Mouse (Mus musculus): ENCODE results near the gene Ccr4.

The Ccr4 gene

DNA sequence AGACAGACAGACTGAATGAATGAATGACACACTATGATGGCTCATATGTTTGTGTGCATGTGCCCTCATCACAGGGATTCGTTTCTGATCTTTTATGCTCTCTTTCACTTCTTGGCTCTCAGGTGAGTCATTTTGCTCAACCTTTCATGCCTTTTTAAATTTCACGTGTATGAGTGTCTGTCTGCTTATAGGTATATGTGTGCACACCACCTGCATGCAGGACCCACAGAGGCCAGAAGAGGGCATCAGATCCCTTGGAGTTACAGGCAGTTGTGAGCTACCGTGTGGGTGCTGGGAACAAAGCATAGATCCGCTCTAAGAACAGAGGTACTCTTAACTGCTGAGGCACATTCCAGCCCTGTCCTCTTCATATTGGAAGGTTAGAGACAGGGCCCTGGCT, 36.0 kb downstream of the Ccr4 start:
- DNase-seq (ENCODE audit: low spot score), result no peak

DNA sequence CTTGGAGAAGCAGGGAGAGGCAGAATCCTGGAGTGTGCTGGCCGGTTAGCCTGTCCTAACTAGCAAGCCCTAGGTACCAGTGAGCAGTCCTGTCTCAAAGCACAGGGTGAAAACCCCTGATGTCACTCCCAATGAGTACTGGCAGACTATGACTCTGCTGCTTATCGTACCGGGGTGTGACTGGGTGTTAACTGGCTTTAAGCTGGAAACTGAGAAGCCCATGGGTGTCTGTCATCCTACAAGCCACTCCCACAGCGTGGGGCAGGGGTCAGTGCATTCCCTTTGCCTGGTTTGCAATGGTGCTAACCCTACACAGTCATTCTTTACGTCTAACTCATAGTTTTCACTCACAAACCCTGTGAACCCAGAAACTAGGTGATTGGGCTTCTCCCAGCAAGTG, 36.5 kb downstream of the Ccr4 start:
- no peak for DNase-seq (ENCODE audit: low spot score)

DNA sequence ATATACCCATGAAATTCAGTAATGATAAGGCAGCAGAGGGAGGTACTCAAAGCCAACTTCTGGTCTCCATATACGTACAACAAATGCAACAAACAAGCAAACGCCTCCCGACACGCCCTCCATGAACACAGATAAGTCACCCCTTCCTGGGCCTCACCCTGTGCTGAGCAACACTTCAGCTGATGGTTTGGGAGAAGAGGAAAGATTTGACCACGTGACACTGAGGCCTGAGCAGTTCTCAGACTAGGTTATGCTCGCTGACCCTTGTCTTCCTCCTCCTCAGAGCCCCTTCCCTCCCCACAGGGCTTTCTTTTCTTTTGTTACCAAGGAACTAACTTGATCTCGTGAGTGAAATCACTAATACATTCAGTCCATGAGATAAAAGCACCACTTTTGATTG, 37.8 kb downstream of the Ccr4 start:
- DNase-seq (ENCODE audit: low spot score), result no peak

DNA sequence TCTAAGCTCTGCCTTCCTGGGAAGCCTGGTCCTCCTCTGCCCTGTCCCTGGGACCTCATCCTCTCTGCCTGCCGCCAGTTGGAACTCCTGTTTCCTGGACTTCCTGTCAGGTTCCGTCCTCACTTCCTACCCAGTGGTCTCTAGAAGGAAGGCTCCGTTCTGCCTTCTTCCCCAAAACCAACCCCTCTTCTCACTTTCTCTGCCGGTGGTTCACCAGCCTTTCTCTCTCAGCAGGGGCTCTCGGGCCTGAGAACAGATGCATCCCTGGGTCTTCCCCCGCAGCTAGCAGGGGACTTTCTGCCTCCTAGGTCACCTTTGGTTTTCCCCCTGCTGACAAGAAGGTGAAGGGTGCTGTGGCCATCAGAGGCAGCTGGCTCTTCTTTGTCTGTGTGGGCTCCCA, 39.3 kb downstream of the Ccr4 start:
- no peak for DNase-seq (ENCODE audit: low spot score)

DNA sequence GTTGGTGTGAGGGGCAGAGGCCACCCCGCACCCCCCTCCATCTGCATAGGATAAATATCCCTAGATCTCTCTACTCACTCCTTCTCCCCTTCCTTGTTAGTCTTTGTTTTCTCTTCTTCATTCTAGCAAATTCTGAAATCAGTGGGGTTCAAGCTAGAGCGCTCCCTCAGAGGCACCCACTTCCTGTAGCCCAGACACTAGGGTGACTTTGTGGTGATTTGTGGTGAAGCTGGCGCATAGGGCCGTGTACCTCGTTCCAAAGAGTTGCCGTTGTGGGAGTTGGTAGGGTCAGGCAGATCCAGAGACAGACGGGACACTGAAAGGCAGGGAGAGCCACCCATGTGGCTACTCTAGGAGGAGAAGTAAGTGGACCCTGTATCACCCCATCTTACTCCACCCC, 42.1 kb downstream of the Ccr4 start:
- DNase-seq (ENCODE audit: low spot score), result no peak

DNA sequence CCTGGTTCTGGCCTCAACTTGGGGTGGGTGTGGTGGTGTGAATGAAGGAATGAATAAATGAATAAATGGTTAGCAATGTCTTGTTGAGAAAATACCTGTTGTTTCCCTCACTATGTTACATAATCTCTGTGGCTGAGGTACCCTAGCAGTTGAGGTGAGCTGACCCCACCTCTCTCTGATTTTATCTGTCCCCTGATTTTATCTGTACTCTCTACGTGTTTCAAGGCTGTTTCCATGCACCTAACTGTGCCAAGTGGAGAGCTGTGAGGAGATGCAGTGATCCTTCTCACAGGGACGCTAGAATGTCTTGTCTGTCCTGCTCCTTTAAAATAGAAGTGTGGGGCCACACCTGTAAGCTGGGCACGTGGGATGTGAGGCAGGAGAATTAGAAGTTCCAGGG, 46.3 kb downstream of the Ccr4 start:
- DNase-seq (ENCODE audit: low spot score), result no peak

DNA sequence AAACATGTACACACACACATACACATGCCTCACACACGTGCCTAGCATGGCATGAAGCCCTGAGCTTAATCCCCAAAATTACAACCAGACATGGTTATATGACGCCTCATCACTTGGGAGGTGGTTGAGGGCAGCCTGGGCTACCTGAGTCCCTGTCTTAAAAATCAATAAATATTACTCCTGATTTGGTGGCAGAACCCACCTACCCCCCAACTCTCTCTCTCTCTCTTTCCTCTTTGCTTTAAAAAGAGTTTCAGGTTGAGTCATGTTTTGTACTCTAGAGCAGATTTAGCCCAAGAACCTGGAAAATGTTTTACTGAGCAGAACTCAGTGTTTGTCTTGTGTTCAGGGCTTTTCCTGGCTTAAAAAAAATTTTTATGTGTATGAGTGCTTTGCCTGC, 49.3 kb downstream of the Ccr4 start:
- DNase-seq (ENCODE audit: low spot score), result no peak

DNA sequence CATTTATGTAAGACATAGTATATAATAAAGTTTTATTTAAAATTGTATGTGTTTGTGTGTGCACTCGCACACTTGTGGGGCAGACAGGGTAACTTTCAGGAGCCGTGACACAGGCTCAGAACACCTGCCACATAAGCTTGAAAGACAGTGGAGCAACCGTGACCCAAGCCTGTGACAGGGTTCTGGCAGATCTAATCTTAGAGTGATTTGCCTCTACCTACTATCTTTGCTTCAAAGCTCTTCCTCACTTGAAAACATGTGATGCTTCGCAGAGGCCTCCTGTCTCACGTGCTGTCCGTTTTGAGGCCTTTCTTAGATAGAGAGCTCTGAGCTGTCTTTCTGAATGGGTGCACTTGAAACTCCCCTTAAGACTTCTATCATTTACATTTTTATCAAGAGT, 52.3 kb downstream of the Ccr4 start:
- no peak for DNase-seq (ENCODE audit: low spot score)

DNA sequence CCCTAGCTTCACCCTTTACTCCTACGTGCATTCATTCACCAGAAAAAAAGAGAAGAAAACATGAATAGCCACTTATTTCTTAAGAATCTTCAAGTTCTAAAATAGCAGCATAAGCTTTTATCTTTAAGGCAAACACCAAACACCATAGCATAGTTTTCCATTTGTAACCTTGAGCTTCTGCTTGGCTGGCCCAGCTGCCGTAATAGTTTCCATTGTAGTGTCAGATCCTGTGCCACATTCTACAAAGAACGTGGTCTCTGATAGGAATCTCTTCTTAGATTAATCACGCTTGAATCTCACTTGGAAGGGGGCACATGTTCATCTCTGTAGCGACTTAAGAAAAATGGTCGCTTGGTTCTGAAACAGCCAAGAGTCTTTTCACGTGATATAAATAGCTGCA, 53.1 kb downstream of the Ccr4 start:
- DNase-seq (ENCODE audit: low spot score), result no peak

DNA sequence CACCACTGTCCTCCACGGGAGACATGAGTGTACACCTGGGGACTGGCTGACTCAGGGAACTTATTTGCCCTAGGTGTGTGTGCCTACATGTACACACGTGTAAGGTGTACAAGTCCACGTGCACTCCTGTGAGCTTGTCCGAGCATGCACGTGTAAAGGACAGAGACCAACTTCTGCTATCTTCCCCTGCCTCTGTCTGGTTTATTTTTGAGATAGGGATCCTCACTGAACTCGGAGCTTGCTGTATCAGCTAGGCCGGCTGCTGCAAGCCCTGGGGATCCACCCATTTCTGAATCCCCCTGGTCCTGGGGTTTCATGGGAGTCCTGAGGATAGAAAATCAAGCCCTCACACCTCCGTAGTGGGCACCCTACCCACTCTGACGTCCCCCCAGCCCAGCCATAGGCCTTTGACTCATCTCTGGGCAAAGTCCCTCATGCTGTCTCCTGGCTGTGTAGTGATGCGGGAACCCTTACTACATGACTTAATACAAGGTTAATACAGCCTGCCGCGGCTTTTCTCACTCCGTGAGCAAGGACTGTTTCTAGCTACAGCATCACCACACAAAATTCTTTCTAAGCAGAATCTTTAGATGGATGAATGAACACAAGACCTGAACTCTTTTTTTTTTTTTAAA, 55.5 kb downstream of the Ccr4 start:
- no peak for DNase-seq (ENCODE audit: low spot score)

DNA sequence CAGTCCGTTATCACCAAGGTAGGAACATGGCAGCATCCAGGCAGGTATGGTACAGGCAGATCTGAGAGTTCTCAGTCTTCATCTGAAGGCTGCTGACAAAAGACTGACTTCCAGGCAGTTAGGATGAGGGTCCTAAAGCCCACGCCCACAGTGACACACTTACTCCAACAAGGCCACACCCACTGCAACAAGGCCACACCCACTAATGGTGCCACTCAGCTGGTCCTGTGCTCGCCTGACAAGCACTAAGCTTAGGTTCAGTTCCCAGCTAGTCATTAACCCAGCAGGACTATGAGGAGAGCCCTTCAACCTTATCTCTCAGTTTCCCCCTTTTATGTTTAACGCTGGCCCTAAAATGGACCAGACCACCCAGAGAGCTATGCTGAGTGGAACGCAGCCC, 56.0 kb downstream of the Ccr4 start:
- no peak for DNase-seq (ENCODE audit: low spot score)

DNA sequence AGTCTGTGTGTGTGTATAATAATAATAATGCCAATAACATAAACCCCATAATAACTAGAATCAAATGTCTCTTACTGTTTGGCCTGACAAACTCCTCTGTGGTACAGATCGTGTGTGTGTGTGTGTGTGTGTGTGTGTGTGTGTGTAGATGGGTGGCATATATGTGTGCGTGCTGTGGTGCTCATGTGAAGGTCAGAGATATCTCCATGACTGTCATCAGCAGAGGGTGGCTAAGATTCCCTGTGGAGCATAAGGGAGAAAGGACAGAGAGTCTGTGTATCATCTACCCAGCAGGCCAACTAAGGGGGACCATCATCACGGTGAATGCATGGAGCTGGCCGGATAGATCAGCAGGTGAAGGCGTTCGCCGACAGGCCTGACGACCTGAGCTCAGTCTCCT, 57.8 kb downstream of the Ccr4 start:
- no peak for DNase-seq (ENCODE audit: low spot score)

DNA sequence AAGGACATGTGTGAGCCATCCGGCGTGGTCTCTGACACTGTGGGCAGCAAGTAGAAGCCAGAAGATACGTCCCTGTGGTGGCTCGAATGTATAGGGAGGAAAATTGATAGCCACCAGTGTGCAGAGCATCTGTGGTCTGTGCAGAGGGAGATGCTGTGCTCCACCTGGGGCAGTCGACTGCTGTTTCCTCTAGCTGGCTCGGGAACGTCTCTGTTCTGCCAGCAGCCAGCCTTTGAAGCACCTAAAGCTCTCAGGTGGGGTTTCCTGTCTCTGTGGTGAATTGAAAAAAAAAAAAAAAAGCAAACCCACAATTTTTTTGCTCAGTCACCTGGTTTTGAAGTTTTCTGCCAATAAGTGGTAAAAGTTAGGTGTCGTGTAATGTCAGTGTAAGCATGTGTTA, 61.4 kb downstream of the Ccr4 start:
- peak; percentile 12 for DNase-seq (ENCODE audit: low spot score)

DNA sequence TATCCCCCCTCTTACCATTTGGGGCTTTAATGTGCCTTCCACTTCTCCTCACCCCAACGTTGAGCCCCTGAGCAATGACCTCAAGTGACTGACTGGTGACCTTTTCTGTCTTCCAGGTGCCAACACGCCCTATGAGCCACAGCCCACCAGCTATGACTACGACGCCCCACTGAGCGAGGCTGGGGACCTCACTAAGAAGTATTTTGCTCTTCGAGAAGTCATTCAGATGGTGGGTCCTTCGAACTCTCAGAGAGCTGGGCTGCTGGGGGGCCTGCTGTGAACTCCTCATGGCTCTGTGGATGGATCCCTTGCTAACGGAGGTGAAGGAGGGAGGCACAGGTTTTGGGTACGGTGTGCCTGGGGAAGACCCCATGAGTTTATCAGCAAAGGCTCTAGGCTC, 61.8 kb downstream of the Ccr4 start:
- DNase-seq (ENCODE audit: low spot score), result no peak

DNA sequence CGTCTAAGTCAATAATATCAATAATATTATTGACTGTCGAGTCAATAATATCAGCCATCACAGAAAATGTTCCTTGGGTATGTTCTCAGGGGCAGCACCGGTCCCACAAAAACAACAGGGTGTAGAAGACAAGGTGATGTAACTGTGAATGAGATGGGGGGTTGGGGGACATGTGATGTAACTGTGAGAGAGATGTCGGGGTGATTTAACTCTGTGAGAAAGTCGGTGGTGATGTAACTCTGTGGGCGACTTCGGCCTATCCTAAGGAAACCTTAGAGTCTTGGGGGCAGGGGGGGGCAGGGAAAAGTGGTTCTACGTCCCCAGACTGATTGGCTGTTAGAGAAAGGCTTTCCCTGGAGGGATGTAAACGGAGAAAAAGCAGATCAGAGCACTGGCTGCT, 62.5 kb downstream of the Ccr4 start:
- no peak for DNase-seq (ENCODE audit: low spot score)

DNA sequence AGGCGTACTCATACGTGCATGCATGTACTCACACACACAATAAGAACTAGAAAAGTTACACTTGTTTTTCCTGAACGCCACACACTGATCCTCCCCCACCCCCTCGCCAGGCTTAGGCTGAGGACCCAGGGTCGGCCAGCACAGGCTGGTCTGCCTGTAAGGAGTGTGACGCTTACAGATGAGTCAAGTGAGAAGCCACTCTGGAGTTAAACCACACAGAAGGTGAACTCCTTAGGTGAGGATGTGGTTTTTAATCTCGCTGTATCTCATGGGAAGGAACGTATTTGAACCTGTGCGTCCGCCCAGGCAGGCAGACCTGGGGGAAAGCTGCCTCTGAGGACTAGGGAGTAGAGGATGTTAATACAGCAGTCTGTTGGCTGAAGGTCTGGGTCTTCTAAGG, 64.2 kb downstream of the Ccr4 start:
- DNase-seq (ENCODE audit: low spot score), result peak; percentile 3

Data from lung, postnatal 25 days (tissue).